Mouse (Mus musculus) heart, postnatal 0 days (tissue): ENCODE results near the gene Plscr5. TPM values are rescaled to one million over a fixed set of nuclear protein-coding genes. Genes with fewer than 3 reads are reported as not detected.

ENCODE experiments used
- ATAC-seq: fragments of 200-750 bp; cut with Nextera tagmentation; 2 replicates; pipeline ENCODE4 v1.8.0; 2017; ENCODE audit warnings: low read depth, moderate number of reproducible peaks, moderate library complexity; ENCODE audit not compliant: insufficient read depth
- DNase-seq: peaks from one replicate; pipeline ENCODE4 v3.0.0-alpha.2; 2016; ENCODE audit warnings: low spot score
- H3K27ac ChIP-seq: fragments of 300-500 bp; sonication (generic); 2 replicates; pipeline ENCODE4 v1.5.1; 2014; ENCODE audit warnings: low read depth, mild to moderate bottlenecking
- H3K27me3 ChIP-seq: fragments of 300-500 bp; sonication (generic); 2 replicates; pipeline ENCODE4 v1.6.1; 2014; ENCODE audit warnings: low read length, mixed read lengths; ENCODE audit not compliant: control insufficient read depth, insufficient read depth
- H3K36me3 ChIP-seq: fragments of 300-500 bp; sonication (generic); replicated peaks from 2 replicates; pipeline ENCODE4 v1.6.1; 2014; ENCODE audit warnings: low read length, mixed read lengths; ENCODE audit not compliant: control insufficient read depth, insufficient read depth
- H3K4me1 ChIP-seq: fragments of 300-500 bp; sonication (generic); 2 replicates; pipeline ENCODE4 v1.6.1; 2014; ENCODE audit warnings: antibody characterized with exemption; ENCODE audit not compliant: control insufficient read depth, insufficient read depth
- H3K4me2 ChIP-seq: fragments of 300-500 bp; sonication (generic); 2 replicates; pipeline ENCODE4 v1.6.1; 2014; ENCODE audit warnings: low read depth, mild to moderate bottlenecking, low read length, moderate library complexity
- H3K4me3 ChIP-seq: fragments of 300-500 bp; sonication (generic); 2 replicates; pipeline ENCODE4 v1.5.1; 2014; ENCODE audit warnings: low read depth, low read length
- H3K9ac ChIP-seq: fragments of 300-500 bp; sonication (generic); replicated peaks from 2 replicates; pipeline ENCODE4 v1.6.1; 2014; ENCODE audit warnings: low read depth, low read length, mixed read lengths
- H3K9me3 ChIP-seq: fragments of 300-500 bp; sonication (generic); replicated peaks from 2 replicates; pipeline ENCODE4 v1.6.1; 2016; ENCODE audit warnings: low read length; ENCODE audit not compliant: control insufficient read depth
- CTCF ChIP-seq: IDR thresholded peaks from 2 replicates; pipeline ENCODE4 v1.5.1; 2016; ENCODE audit warnings: antibody characterized with exemption, control low read depth, low read depth
- EP300 ChIP-seq: IDR thresholded peaks from 2 replicates; pipeline ENCODE4 v1.6.1; 2016; ENCODE audit warnings: antibody characterized with exemption, low read depth
- WGBS: fragments of 180-500 bp; shearing (Covaris S2); extraction: QIAGEN DNeasy Blood & Tissue Kit; methylation state at CpG from one replicate; pipeline ENCODE4 v1.1.7; 2014; 5-methylcytosine and 5-hydroxymethylcytosine counted together
- polyA plus RNA-seq: library from polyadenylated mRNA; unstranded; fragments of >200 nt; fragmentation: Nextera tagmentation; extraction: Ambion mirVana; gene quantifications from 2 replicates; pipeline ENCODE4 v1.2.1, GENCODE M21; 2015
- total RNA-seq: library from RNA; depleted of rRNA; stranded (reverse); fragments of >200 nt; gene quantifications from 2 replicates; pipeline ENCODE4 v1.2.3, GENCODE M21; 2014; ENCODE audit warnings: low replicate concordance

The Plscr5 gene
- total and polyA plus RNA-seq, 2 experiments from 2014 or later, result not detected

DNA sequence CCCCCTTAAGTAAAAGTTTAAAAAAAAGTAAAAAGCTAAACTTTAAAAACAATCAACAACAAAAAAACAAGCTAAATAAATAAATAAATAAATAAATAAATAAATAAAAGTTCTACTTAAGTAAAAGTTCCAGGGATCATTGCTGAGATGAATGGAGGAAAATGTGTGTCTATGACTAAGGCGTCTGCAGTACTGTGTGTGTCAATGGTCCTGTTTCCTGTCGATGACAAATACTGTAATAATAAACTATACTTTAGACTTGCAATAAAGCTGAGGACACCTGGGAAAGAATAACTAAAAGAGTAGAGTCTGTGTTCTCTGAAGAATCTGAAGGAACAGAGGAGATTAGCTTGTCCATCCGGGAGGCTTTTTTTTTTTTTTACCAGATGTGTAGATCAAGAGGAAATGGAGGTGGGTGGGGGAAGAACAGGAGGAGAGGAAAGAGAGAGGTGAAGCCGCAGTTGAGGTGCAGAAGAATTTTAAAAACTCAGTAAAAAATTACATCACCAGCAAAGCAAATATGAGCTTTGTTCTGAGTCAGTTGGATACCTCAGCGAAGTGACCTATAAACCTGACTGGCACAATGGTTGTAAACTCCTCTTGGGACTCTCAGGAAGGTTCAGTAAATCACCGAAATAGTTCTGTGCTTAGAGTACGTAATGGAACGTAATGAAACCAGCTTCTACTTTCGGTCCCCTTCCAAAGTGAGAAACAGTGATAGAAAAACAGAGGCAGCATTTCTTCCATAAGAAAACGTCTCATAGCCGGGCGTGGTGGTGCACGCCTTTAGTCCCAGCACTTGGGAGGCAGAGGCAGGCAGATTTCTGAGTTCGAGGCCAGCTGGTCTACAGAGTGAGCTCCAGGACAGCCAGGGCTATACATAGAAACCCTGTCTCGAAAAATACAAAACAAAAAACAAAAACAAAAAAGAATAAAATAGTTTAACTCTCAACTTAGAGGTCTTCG, 36.4 kb downstream of the Plscr5 start:
- WGBS, result 83% methylated on average over 16 of the region's 16 CpGs
- TF ChIP-seq CTCF (no peak), EP300 (no peak)
- H3K4me2 ChIP-seq, result no peak overlapping the region
- no peak overlapping the region for H3K4me3 ChIP-seq
- no peak for ATAC-seq
- no peaks in the 10 kb centered on the region for H3K9me3 ChIP-seq
- H3K36me3 ChIP-seq, result no peaks in the 10 kb centered on the region
- H3K27me3 ChIP-seq, result no peaks in the 10 kb centered on the region
- DNase-seq, result no peak
- H3K27ac ChIP-seq, result 0 out of 2 replicates have a peak overlapping the region, but pooled peaks have one; percentile 11
- H3K4me1 ChIP-seq, result peaks cover 8% of the 10 kb centered on the region; the same call in 1 of the 2 replicates
- no peak overlapping the region for H3K9ac ChIP-seq

DNA sequence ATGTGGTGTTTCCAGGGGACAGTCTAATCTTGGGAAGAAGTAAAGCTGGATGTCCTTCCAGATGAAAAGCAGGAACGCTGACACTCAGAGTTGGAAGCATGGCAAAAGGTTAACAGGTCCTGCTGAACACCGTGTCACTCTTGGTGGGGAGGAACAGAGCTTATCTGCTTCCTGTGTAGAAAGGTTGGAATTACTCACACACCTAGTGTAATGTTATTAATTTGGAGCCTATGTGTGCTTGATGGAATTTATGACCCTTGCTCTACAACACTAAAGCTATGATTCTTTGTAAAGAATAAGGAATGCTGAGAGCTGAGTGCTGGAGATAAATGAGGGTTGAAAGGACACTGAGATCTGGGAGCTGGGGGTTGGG, 37.1 kb downstream of the Plscr5 start:
- Histone ChIP-seq H3K4me1 (peaks cover 8% of the 10 kb centered on the region; the same call in 1 of the 2 replicates), H3K36me3 (no peaks in the 10 kb centered on the region), H3K4me3 (no peak overlapping the region), H3K9me3 (no peaks in the 10 kb centered on the region), H3K27ac (0 out of 2 replicates have a peak overlapping the region, but pooled peaks have one; percentile 11), H3K27me3 (no peaks in the 10 kb centered on the region), H3K4me2 (no peak overlapping the region), H3K9ac (no peak overlapping the region)
- peak; percentile 73; the same call in 1 of the 2 replicates for ATAC-seq
- TF ChIP-seq CTCF, result no peak
- TF ChIP-seq EP300, result no peak
- peak; percentile 25 for DNase-seq
- 26% methylated on average over 2 of the region's 2 CpGs for WGBS

GRCm38 (mm10) chr9:92234901-92235458, 42.2 kb downstream of the Plscr5 start:
- 0 out of 2 replicates have a peak, but pooled peaks cover 1% of the 10 kb centered on the region for H3K4me1 ChIP-seq
- H3K4me2 ChIP-seq, result no peak overlapping the region
- no peak for TF ChIP-seq CTCF
- no peak for TF ChIP-seq EP300
- DNase-seq, result no peak
- H3K4me3 ChIP-seq, result no peak overlapping the region
- H3K36me3 ChIP-seq, result no peaks in the 10 kb centered on the region
- no peaks in the 10 kb centered on the region for H3K27me3 ChIP-seq
- H3K9me3 ChIP-seq, result no peaks in the 10 kb centered on the region
- H3K9ac ChIP-seq, result no peak overlapping the region
- no peak overlapping the region for H3K27ac ChIP-seq
- ATAC-seq, result no peak
- WGBS, result 88% methylated on average over 11 of the region's 11 CpGs

- Histone ChIP-seq H3K9ac (no peak overlapping the region), H3K4me3 (no peak overlapping the region), H3K4me2 (no peak overlapping the region), H3K27ac (no peak overlapping the region), H3K36me3 (no peaks in the 10 kb centered on the region), H3K27me3 (no peaks in the 10 kb centered on the region), H3K9me3 (no peaks in the 10 kb centered on the region), H3K4me1 (peaks cover 10% of the 10 kb centered on the region)
- TF ChIP-seq EP300, result no peak
- TF ChIP-seq CTCF, result no peak
- ATAC-seq, result no peak
- DNase-seq, result no peak
- 78% methylated on average over 7 of the region's 7 CpGs for WGBS
Observed at GRCm38 (mm10) chr9:92248773-92249446, 56.2 kb downstream of the Plscr5 start.

- Histone ChIP-seq H3K4me3 (peak within 1 kb of the TSS; percentile 79), H3K9me3 (no peaks in the 10 kb centered on the region), H3K9ac (peak within 1 kb of the TSS; percentile 79), H3K27me3 (no peaks in the 10 kb centered on the region), H3K27ac (peak within 1 kb of the TSS; percentile 97), H3K4me1 (peaks cover 10% of the 10 kb centered on the region), H3K36me3 (no peaks in the 10 kb centered on the region), H3K4me2 (peak within 1 kb of the TSS; percentile 76)
- WGBS, result 41% methylated on average over 7 of the region's 7 CpGs
- TF ChIP-seq EP300 (no peak), CTCF (no peak)
- peak; percentile 13 for DNase-seq
- no peak for ATAC-seq
Observed at GRCm38 (mm10) chr9:92249447-92249852, 56.7 kb downstream of the Plscr5 start, which contains the start of gene Plscr1. TSS of gene Plscr1 (plus strand) at chr9:92249750.
